Mouse (Mus musculus) hindbrain, embryonic 13.5 days (tissue): ENCODE data around the gene Fam216a. TPM values are rescaled to one million over a fixed set of nuclear protein-coding genes. Genes with fewer than 3 reads are reported as not detected.

Source experiments
- ATAC-seq: fragments of 200-750 bp; cut with Nextera tagmentation; 2 replicates; pipeline ENCODE4 v1.8.0; 2017; ENCODE audit warnings: moderate TSS enrichment; ENCODE audit not compliant: low FRiP score
- H3K27ac ChIP-seq: fragments of 300-500 bp; sonication (generic); 2 replicates; pipeline ENCODE4 v1.5.1; 2015; ENCODE audit warnings: inconsistent platforms, mild to moderate bottlenecking, moderate library complexity
- H3K27me3 ChIP-seq: fragments of 300-500 bp; sonication (generic); 2 replicates; pipeline ENCODE4 v1.6.1; 2015; ENCODE audit warnings: mild to moderate bottlenecking, inconsistent platforms
- H3K36me3 ChIP-seq: fragments of 300-500 bp; sonication (generic); 2 replicates; pipeline ENCODE4 v1.6.1; 2015; ENCODE audit warnings: mild to moderate bottlenecking, inconsistent platforms
- H3K4me1 ChIP-seq: fragments of 300-500 bp; sonication (generic); replicated peaks from 2 replicates; pipeline ENCODE4 v1.6.1; 2015; ENCODE audit warnings: inconsistent platforms
- H3K4me2 ChIP-seq: fragments of 300-500 bp; sonication (generic); 2 replicates; pipeline ENCODE4 v1.6.1; 2015; ENCODE audit warnings: inconsistent platforms, mild to moderate bottlenecking, moderate library complexity
- H3K4me3 ChIP-seq: fragments of 300-500 bp; sonication (generic); 2 replicates; pipeline ENCODE4 v1.5.1; 2015; ENCODE audit warnings: mild to moderate bottlenecking, inconsistent platforms
- H3K9ac ChIP-seq: fragments of 300-500 bp; sonication (generic); 2 replicates; pipeline ENCODE4 v1.6.1; 2015; ENCODE audit warnings: mild to moderate bottlenecking, inconsistent platforms
- H3K9me3 ChIP-seq: fragments of 300-500 bp; sonication (generic); 2 replicates; pipeline ENCODE4 v1.6.1; 2016; ENCODE audit warnings: inconsistent platforms
- WGBS: fragments of 180-500 bp; shearing (Covaris S2); methylation state at CpG from one replicate; pipeline ENCODE4 v1.1.7; 2015; 5-methylcytosine and 5-hydroxymethylcytosine counted together
- polyA plus RNA-seq: library from polyadenylated mRNA; unstranded; fragments of >200 nt; fragmentation: Nextera tagmentation; extraction: Ambion mirVana; gene quantifications from 2 replicates; pipeline ENCODE4 v1.2.1, GENCODE M21; 2015

Fam216a gene
- polyA plus RNA-seq, 1 experiment from 2014 or later = 132 TPM

- no peak overlapping the region for H3K4me2 ChIP-seq
- H3K4me3 ChIP-seq = no peak overlapping the region
- no peak overlapping the region for H3K9ac ChIP-seq
- ATAC-seq = no peak
- WGBS = 20% methylated on average over 8 of the region's 8 CpGs
- no peaks in the 10 kb centered on the region for H3K9me3 ChIP-seq
- no peak overlapping the region for H3K27ac ChIP-seq
- peaks cover 85% of the 10 kb centered on the region for H3K36me3 ChIP-seq
- H3K4me1 ChIP-seq = 0 out of 2 replicates have a peak, but pooled peaks cover 6% of the 10 kb centered on the region
- H3K27me3 ChIP-seq = no peaks in the 10 kb centered on the region
Measured at GRCm38 (mm10) chr5:122401303-122401640, 29.1 kb upstream of the Fam216a start.

- no peak for ATAC-seq
- 0 out of 2 replicates have a peak, but pooled peaks cover 6% of the 10 kb centered on the region for H3K4me1 ChIP-seq
- H3K9me3 ChIP-seq = no peaks in the 10 kb centered on the region
- H3K9ac ChIP-seq = no peak overlapping the region
- no peak overlapping the region for H3K4me3 ChIP-seq
- peaks cover 80% of the 10 kb centered on the region for H3K36me3 ChIP-seq
- H3K4me2 ChIP-seq = no peak overlapping the region
- no peaks in the 10 kb centered on the region for H3K27me3 ChIP-seq
- 86% methylated on average over 18 of the region's 18 CpGs for WGBS
- no peak overlapping the region for H3K27ac ChIP-seq
Measured at GRCm38 (mm10) chr5:122400628-122401302, 28.6 kb upstream of the Fam216a start.

GRCm38 (mm10) chr5:122399871-122400270 lies 27.7 kb upstream of the Fam216a start:
- ATAC-seq = no peak
- Histone ChIP-seq H3K4me3 (no peak overlapping the region), H3K36me3 (peaks cover 71% of the 10 kb centered on the region), H3K27ac (no peak overlapping the region), H3K9me3 (no peaks in the 10 kb centered on the region), H3K4me2 (no peak overlapping the region), H3K27me3 (no peaks in the 10 kb centered on the region), H3K9ac (no peak overlapping the region), H3K4me1 (0 out of 2 replicates have a peak, but pooled peaks cover 6% of the 10 kb centered on the region)
- WGBS = 92% methylated on average over 8 of the region's 8 CpGs

GRCm38 (mm10) chr5:122397495-122397894 lies 25.3 kb upstream of the Fam216a start:
- WGBS = 92% methylated on average over 8 of the region's 8 CpGs
- Histone ChIP-seq H3K27ac (no peak overlapping the region), H3K9ac (no peak overlapping the region), H3K4me3 (no peak overlapping the region), H3K27me3 (no peaks in the 10 kb centered on the region), H3K36me3 (peaks cover 47% of the 10 kb centered on the region), H3K9me3 (no peaks in the 10 kb centered on the region), H3K4me1 (peaks cover 16% of the 10 kb centered on the region), H3K4me2 (no peak overlapping the region)
- no peak for ATAC-seq

- peaks cover 20% of the 10 kb centered on the region for H3K4me1 ChIP-seq
- 92% methylated on average over 10 of the region's 10 CpGs for WGBS
- H3K27ac ChIP-seq = peak overlapping the region; percentile 12; the same call in 1 of the 2 replicates
- no peak overlapping the region for H3K4me3 ChIP-seq
- peaks cover 40% of the 10 kb centered on the region for H3K36me3 ChIP-seq
- H3K9me3 ChIP-seq = no peaks in the 10 kb centered on the region
- no peak overlapping the region for H3K4me2 ChIP-seq
- ATAC-seq = no peak
- no peaks in the 10 kb centered on the region for H3K27me3 ChIP-seq
- no peak overlapping the region for H3K9ac ChIP-seq
Measured at GRCm38 (mm10) chr5:122396791-122397190, 24.6 kb upstream of the Fam216a start.

- H3K27ac ChIP-seq = no peak overlapping the region
- H3K27me3 ChIP-seq = no peaks in the 10 kb centered on the region
- ATAC-seq = no peak
- 0 out of 2 replicates have a peak overlapping the region, but pooled peaks have one; percentile 0 for H3K4me3 ChIP-seq
- WGBS = 47% methylated on average over 2 of the region's 2 CpGs
- peaks cover 20% of the 10 kb centered on the region for H3K36me3 ChIP-seq
- H3K9me3 ChIP-seq = no peaks in the 10 kb centered on the region
- no peak overlapping the region for H3K9ac ChIP-seq
- peaks cover 14% of the 10 kb centered on the region for H3K4me1 ChIP-seq
- H3K4me2 ChIP-seq = no peak overlapping the region
Measured at GRCm38 (mm10) chr5:122393887-122394286, 21.7 kb upstream of the Fam216a start.

GRCm38 (mm10) chr5:122392227-122393004 lies 20.3 kb upstream of the Fam216a start:
- WGBS = 17% methylated on average over 19 of the region's 19 CpGs
- H3K4me1 ChIP-seq = peaks cover 14% of the 10 kb centered on the region
- H3K9ac ChIP-seq = peak overlapping the region; percentile 91
- peak overlapping the region; percentile 85 for H3K4me3 ChIP-seq
- ATAC-seq = peak; percentile 58; the same call in 1 of the 2 replicates
- H3K36me3 ChIP-seq = peaks cover 12% of the 10 kb centered on the region
- H3K27me3 ChIP-seq = no peaks in the 10 kb centered on the region
- H3K9me3 ChIP-seq = no peaks in the 10 kb centered on the region
- peak overlapping the region; percentile 72 for H3K27ac ChIP-seq
- H3K4me2 ChIP-seq = peak overlapping the region; percentile 83

GRCm38 (mm10) chr5:122391786-122392180 lies 19.6 kb upstream of the Fam216a start, which contains the start of gene Arpc3:
TSS of gene Arpc3 (plus strand) at chr5:122391878.
- peak within 1 kb of the TSS; percentile 85 for H3K4me3 ChIP-seq
- H3K9me3 ChIP-seq = no peaks in the 10 kb centered on the region
- peak within 1 kb of the TSS; percentile 72 for H3K27ac ChIP-seq
- under 1% methylated on average over 39 of the region's 39 CpGs for WGBS
- peaks cover 14% of the 10 kb centered on the region for H3K4me1 ChIP-seq
- ATAC-seq = peak; percentile 81
- peak within 1 kb of the TSS; percentile 83 for H3K4me2 ChIP-seq
- H3K36me3 ChIP-seq = peaks cover 5% of the 10 kb centered on the region
- H3K27me3 ChIP-seq = no peaks in the 10 kb centered on the region
- H3K9ac ChIP-seq = peak within 1 kb of the TSS; percentile 91

- Histone ChIP-seq H3K27me3 (no peaks in the 10 kb centered on the region), H3K4me1 (peaks cover 14% of the 10 kb centered on the region), H3K9ac (no peak overlapping the region), H3K9me3 (no peaks in the 10 kb centered on the region), H3K27ac (peak overlapping the region; percentile 72; the same call in 1 of the 2 replicates), H3K4me2 (peak overlapping the region; percentile 27), H3K4me3 (peak overlapping the region; percentile 85), H3K36me3 (peaks cover under 1% of the 10 kb centered on the region; the same call in 1 of the 2 replicates)
- 0 out of 2 replicates have a peak, but pooled peaks have one; percentile 21 for ATAC-seq
- WGBS = 51% methylated on average over 16 of the region's 16 CpGs
Measured at GRCm38 (mm10) chr5:122391178-122391785, 19.1 kb upstream of the Fam216a start.

- no peaks in the 10 kb centered on the region for H3K27me3 ChIP-seq
- peaks cover 14% of the 10 kb centered on the region for H3K4me1 ChIP-seq
- no peaks in the 10 kb centered on the region for H3K9me3 ChIP-seq
- H3K9ac ChIP-seq = no peak overlapping the region
- H3K4me3 ChIP-seq = no peak overlapping the region
- no peak for ATAC-seq
- no peak overlapping the region for H3K4me2 ChIP-seq
- H3K27ac ChIP-seq = no peak overlapping the region
- no peaks in the 10 kb centered on the region for H3K36me3 ChIP-seq
Measured at GRCm38 (mm10) chr5:122390671-122391070, 18.5 kb upstream of the Fam216a start.

GRCm38 (mm10) chr5:122390006-122390405 lies 17.8 kb upstream of the Fam216a start:
- ATAC-seq = no peak
- no peaks in the 10 kb centered on the region for H3K27me3 ChIP-seq
- no peak overlapping the region for H3K4me2 ChIP-seq
- no peak overlapping the region for H3K27ac ChIP-seq
- H3K4me3 ChIP-seq = no peak overlapping the region
- H3K9me3 ChIP-seq = no peaks in the 10 kb centered on the region
- no peak overlapping the region for H3K9ac ChIP-seq
- no peaks in the 10 kb centered on the region for H3K36me3 ChIP-seq
- H3K4me1 ChIP-seq = peaks cover 14% of the 10 kb centered on the region
- 91% methylated on average over 5 of the region's 5 CpGs for WGBS
